Mouse (Mus musculus) T-helper 17 cell (primary cell): ENCODE results near the gene Tspan11.

Source experiments
- in situ Hi-C, 2 experiments: fragments of 300-600 bp; cut with MboI, MseI; formaldehyde crosslinking; loops; 1 replicate in 1 of 2; 2 replicates in 1 of 2; pipeline ENCODE4 v1.15.1; 2025; ENCODE audit warnings: high pct_unique_total_duplicates in 2 of 2

Tspan11 gene

GRCm38 (mm10) chr6:127988944-127989494 is 101.6 kb downstream of the Tspan11 start:
- in situ Hi-C loops, result no loop called here

GRCm38 (mm10) chr6:127989624-127990212 is 102.3 kb downstream of the Tspan11 start:
- in situ Hi-C loops, result no loop called here

- in situ Hi-C loops, result no loop called here
These were observed 104.3 kb downstream of the Tspan11 start for GRCm38 (mm10) chr6:127991509-127992176.

- in situ Hi-C loops, result no loop called here
These were observed 105.6 kb downstream of the Tspan11 start for GRCm38 (mm10) chr6:127992993-127993392.

GRCm38 (mm10) chr6:127996928-127997327 is 109.5 kb downstream of the Tspan11 start:
- in situ Hi-C loops, result no loop called here

- in situ Hi-C loops, result no loop called here
These were observed 111.7 kb downstream of the Tspan11 start for GRCm38 (mm10) chr6:127999118-127999517.

- in situ Hi-C loops, result no loop called here
These were observed 113.4 kb downstream of the Tspan11 start for GRCm38 (mm10) chr6:128000777-128001176.

- in situ Hi-C loops, result no loop called here
These were observed 114.2 kb downstream of the Tspan11 start for GRCm38 (mm10) chr6:128001587-128001986.

GRCm38 (mm10) chr6:128002104-128002503 is 114.7 kb downstream of the Tspan11 start:
- in situ Hi-C loops, result no loop called here

GRCm38 (mm10) chr6:128002667-128003066 is 115.3 kb downstream of the Tspan11 start:
- in situ Hi-C loops, result no loop called here

GRCm38 (mm10) chr6:128003542-128003941 is 116.2 kb downstream of the Tspan11 start:
- in situ Hi-C loops, result no loop called here
